Mouse (Mus musculus) E14TG2a.4 (cell line): ENCODE measurements around the gene Snap25.

Experiments used
- CTCF ChIP-seq: conservative IDR thresholded peaks from 2 replicates; pipeline ENCODE4 v1.5.1; 2014; ENCODE audit warnings: low read length
- NANOG ChIP-seq: IDR thresholded peaks from 2 replicates; pipeline ENCODE4 v1.6.1; 2014; ENCODE audit warnings: borderline replicate concordance, low read length, mixed read lengths
- POU5F1 ChIP-seq: IDR thresholded peaks from 2 replicates; pipeline ENCODE4 v1.6.1; 2014; ENCODE audit warnings: low read length, borderline replicate concordance

- TF ChIP-seq CTCF (no peak), NANOG (no peak), POU5F1 (no peak)
These were observed 1.4 kb upstream of the Snap25 start for GRCm38 (mm10) chr2:136711746-136712440.
